Mouse (Mus musculus): Measurements from ENCODE around the gene Cacna2d1.

DNA sequence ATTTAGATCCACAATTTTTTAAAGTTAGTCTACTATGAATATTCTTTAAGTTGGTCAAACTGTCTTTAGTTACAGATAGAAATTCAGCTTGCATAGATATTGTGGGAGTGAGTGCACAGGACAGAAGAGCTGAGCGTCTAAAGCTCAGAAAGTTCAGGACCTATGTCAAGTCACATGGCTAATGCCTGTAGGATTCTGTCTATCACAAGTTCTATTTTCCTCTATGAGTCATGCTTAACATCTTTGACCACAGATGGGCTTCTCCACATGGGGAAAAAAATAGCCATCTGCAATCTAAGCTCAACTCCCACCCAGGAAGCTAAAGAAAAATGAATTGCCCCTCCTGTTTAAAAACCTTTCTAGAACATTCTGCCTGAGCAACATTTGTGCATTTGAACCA is 483.5 kb downstream of the Cacna2d1 start:
- TF ChIP-seq GATA1 (IDR thresholded peaks at IDR 0.05; ENCODE audit: borderline replicate concordance, low read length) (no peak), FLI1 (IDR thresholded peaks at IDR 0.05; ENCODE audit: low read length) (no peak)

All from megakaryocyte, embryonic 14.5 days (primary cell).